Mouse (Mus musculus) hematopoietic stem cell, adult 5-6 weeks (primary cell): ENCODE measurements around the gene 6030408B16Rik. TPM values are rescaled to one million over a fixed set of nuclear protein-coding genes. Genes with fewer than 3 reads are reported as not detected.
A peak's percentile ranks its signal among the peaks of the same experiment; 100 is the strongest.

Experiments
- ATAC-seq, 2 experiments: fragments of 125-278 bp in 1 of 2; replicated peaks in 1 of 2; 2 replicates each; pipeline ENCODE4 v1.8.0; 2016 to 2017; ENCODE audit warnings: inconsistent platforms in 2 of 2, mild to moderate bottlenecking in 2 of 2, moderate number of reproducible peaks in 2 of 2, low read depth in 1 of 2, moderate TSS enrichment in 1 of 2; ENCODE audit not compliant: low FRiP score in 2 of 2, poor library complexity in 2 of 2, severe bottlenecking in 2 of 2, insufficient read depth in 1 of 2, low TSS enrichment in 1 of 2
- total RNA-seq: library from RNA; stranded (forward); fragments of 172-1452, 232-1000 nt; gene quantifications from 2 replicates; pipeline ENCODE4 v1.2.3, GENCODE M21; 2017

Gene 6030408B16Rik
- 0.63 TPM in 1 of 2 replicates, not detected in the other for total RNA-seq

DNA sequence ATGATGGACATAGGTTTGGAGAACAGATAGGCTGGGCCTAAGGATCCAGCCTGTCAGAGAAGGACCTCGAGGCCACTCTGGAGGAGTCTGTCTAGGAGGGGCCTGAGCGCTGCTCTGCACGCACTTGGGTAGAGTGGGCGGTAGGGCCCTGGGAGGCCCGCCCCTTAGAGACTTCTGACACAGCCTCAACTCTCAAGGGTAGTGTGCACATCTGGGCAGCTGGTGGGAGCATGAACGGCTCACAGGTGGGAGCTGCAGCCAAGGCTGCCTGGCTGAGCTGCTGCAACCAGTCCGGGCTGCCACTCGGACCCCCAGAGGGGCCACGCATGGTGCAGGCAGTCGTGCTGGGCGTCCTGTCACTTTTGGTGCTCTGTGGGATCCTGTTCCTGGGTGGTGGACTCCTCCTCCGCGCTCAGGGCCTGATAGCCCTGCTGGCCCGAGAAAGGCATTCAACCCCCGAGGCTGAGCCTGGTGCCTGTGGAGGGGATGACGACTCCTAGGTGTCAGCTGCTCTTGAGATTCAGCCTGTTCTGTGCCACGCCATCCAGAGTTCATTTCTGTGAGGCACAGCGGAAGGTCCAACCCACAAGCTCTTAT lies at the start of gene 6030408B16Rik:
Gene 6030408B16Rik, plus strand, starts transcription at position 188 of the 597 bp plus-strand sequence.
- ATAC-seq = no peak

DNA sequence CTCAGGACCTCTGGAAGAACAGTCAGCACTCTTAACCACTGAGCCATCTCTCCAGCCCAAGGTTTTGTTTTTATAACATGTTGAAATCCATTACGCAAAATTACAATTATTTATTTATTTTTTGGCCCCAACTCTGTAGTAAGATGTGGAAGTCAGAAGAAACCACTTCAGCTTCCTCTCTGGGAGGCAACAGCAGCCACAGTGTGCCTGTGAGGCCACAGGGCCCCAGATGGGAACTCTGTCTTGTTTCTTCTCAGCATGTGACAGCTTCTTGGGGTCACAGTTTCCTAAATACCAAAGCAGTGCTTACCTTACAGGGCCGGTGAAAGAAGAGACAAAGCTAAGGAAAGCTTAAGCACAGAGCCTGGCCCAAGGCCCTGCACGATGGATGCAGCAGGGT lies 49.0 kb upstream of the 6030408B16Rik start:
- ATAC-seq = peak; percentile 56 to 61

DNA sequence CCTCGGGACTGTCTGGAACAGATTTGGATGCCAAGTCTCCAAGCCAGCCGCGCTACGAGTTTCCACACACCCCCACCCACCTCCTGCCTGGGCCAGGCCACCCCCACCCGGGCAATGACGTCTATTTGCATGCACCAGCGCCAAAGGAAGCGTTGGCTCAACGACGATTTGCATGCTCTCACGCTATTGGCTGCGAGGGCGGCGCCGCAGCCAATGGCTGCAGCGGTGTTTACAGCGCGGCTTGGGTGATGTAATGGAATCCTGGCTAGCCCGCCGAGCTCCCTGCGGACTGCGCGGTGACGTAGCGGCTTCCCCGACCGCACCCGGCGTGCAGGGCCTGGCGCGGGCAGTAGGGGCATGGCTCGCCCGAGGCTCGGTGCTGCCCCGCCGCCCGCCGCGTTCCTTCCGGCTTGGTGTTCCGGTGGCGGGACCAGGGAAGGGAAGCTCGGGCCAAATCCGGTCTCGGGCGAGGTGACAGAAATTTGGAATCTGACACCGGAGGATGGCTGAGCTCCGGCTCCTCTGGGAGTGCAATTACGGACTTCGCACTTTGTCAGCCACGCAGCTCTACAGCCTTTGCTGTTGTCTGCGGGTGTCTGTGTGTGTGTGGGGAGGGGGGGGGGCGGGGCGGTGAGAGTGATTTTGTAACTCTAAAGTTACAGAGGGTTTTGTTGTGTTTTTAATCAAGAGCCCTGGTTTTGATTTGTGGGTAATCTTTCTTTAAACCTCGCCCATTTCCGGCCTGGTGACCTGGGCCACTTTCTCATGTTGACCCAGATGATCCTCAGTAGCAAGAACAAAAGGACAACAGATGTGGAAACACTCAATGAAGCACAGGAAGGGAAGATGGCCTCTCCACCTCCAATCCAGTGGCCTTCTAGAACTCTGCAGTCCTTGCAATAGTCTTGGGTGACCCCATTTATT lies 46.5 kb upstream of the 6030408B16Rik start:
- ATAC-seq = peak; percentile 85 to 90

DNA sequence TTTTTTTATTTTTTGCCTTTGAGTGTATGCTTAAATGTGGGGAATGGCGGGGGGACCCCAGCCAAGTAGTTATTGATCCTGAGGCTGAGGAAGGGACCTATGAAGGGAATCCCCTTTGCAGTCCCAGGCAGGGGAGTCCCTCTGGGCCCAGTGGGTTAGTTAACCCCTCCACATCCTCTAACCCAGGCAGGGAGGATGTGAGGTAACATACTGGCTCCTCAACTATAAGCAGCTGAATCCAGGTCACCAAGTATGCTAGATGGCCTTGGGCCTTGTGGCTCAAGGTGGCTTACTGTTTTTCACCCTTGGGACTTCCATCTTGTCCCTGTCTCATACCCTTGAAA lies 45.9 kb upstream of the 6030408B16Rik start:
- ATAC-seq = no peak

DNA sequence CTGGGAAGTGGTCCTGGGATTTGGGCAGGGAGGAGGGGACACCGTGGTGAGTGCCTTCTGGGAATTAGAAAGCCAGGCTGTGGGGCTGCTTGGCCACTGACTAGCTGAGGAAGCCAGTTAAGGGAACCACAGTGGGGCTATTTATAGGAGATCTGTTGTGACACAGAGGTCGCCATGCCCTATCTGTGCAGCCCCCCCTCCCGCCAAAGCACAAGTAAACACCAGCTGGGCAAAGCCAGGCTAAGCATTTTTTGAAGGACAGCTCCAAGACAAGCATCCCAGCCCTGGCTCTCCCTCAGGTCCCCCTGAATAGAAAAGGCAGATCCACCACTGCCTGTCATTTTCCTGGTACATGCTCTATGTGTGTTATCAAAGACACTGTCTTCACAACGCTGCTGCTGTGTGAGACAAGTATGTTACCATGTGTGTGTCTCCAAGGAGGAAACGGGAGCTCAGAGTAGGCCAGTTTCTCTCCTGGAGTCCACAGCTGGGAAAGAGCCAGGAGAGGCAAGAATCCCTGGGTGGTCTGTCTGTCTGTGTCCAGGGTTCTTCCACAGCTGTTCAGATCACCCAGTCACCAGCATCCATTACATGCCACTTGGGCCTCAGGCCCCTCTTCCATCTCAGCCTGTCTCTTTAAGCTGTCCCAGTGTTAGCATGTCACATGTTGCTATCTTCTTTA lies 44.8 kb upstream of the 6030408B16Rik start:
- no peak for ATAC-seq

DNA sequence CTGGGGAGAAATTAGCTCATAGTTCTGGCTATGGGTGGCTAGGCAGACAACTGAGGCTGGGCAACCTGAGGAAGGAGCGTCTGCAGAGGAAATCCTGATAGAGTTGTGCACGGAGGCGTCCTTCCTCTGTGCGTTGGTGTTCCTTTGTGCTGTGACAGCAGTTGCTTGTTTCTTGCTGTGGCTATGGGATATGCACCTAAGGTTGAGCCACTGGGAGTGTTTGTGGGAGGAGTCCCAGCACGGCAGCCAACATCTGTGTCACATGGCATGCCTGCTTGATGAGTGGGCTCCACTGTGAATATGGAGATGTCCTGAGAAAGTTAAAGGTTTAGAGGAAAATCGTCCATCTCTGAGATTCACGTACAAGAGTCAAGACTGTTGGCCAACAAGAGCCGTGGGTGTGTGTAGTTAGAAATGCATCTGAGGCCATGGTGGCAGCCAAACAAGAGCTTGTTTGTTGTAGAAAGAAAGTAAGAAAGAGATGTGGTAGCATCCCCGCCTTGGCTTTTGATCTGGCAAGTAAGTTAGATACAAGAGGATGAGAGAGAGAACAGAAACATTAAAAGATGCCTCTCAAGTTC lies 42.7 kb upstream of the 6030408B16Rik start:
- ATAC-seq = no peak

DNA sequence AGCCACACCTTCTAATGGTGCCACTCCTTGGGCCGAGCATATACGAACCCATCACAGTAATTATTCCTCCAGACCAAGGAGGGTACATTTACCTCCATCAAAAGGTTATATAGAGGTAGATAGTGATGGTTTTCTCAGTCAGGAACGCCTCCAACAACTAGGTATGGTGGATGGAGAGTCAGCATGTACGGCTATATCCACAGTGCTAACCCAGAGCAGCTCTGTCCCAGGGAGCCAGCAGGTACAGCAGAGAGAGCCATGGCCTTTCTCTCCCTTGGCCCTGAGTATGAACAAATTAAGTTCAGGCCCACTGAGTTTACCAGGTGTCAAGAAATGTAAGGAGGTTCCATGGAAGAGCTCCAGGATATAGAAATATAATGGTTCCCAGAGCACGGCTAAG lies 41.1 kb upstream of the 6030408B16Rik start:
- no peak for ATAC-seq

DNA sequence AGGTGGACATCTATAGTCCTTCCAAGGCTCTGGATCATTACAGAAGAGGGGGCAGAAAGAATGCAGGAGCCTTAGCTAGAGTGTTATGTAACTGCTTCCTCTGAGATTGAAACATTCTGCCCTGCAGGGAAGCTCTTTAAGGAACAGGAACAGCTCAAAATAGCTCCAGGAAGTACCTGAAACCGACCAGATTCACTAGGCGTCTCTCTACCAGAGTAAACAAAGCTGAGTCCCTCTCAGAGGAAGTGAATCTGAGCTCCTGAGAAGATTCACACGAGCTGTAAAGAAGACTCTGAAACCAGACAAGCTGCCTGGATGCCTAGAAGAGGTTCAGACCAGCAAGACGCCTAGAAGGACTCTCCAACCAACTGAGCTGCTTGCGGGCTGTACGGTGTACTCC lies 40.4 kb upstream of the 6030408B16Rik start:
- no peak for ATAC-seq

DNA sequence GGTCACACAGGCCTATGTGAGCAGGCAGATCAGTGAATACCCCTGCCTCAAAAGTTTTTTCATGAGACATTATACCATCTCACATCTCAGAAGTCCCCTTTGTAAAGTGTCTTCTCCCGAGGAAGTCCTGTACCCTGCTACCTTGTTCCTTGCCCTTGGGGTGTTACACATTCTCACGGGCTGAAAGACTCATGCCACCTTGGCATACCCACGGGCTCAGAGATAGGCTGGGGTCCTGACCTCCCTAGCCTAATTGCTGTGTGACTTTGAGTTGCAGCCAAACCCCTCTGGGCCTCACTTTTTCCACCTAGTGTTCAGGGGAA lies 39.5 kb upstream of the 6030408B16Rik start:
- no peak for ATAC-seq

DNA sequence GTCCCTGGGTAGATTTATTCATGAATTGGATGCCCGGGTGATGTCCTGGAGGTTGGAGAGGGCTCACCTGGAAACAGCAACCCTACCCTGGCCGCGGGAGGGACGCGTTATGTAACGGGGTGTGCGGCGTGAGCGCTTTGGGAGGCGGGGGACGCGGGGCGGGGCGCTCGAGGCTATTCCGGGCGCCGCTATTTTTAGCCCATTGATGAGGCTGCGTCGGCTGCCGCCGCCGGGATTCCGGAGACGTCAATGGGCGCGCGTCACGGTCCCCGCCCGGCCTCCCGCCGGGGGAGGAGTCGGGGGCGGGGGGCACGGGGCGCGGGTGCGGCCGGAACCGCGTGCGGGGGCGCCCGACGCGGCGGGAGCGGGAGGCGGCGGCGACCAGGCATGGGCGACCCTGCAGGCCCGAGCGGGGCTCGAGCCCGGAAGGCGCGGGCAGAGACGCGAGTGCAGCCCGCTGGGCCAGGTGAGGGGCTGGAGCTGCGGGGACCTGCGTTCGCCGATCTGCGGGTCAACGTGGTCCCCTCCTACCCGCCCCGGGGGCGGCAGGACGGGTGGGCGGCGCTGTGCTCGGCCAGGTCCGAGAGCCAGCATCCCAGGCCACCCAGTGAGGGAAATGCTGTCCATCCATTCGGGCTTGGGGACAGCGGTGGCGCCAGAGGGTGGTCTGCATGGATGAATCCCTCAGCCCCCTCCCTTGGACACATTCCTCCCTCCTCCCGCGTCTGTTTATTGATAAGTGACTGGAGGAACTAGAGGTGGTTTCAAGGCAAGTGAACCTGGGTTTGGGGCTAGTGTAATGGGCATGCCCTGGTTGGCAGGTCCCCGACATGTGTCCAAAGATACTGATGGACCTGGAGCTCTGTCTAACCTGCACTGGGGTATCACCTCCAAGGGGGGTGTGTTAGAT lies 38.9 kb upstream of the 6030408B16Rik start, which contains the start of gene Nr4a1:
Gene Nr4a1, plus strand, starts transcription at position 384 of the 910 bp plus-strand sequence.
- peak; percentile 24 to 43; a peak in 2 of 4 replicates for ATAC-seq

DNA sequence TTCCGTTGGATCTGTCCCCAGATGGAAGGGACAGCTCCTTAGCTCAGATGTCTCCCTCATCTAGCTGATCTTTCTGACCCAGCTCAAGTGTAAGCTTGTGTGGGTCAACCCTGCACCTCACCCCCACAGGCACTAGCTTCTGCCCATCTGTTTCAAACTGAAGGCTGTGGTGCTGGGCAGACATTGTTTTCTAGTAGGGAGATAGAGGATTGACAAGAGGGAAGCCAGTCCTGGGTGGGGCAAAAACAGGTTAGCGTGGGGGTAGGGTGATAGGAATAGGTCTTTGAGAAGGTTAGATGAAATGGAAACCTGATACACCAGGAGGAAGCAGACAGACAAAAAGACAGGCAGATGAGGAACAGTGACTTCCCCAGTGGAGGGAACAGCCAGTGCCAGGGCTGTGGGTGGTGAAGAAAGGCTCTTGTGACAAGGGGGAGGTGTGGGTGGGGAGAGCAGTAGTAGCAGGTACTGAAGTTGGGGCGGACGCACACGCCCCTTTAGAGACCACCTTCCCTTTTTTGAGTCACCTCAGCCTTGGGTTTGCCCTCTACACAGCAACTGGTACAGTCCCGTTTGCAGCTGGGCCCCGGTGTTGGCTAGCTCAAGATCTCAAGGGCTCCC lies 37.1 kb upstream of the 6030408B16Rik start:
- ATAC-seq = peak; percentile 8 to 33; a peak in 1 of 4 replicates

DNA sequence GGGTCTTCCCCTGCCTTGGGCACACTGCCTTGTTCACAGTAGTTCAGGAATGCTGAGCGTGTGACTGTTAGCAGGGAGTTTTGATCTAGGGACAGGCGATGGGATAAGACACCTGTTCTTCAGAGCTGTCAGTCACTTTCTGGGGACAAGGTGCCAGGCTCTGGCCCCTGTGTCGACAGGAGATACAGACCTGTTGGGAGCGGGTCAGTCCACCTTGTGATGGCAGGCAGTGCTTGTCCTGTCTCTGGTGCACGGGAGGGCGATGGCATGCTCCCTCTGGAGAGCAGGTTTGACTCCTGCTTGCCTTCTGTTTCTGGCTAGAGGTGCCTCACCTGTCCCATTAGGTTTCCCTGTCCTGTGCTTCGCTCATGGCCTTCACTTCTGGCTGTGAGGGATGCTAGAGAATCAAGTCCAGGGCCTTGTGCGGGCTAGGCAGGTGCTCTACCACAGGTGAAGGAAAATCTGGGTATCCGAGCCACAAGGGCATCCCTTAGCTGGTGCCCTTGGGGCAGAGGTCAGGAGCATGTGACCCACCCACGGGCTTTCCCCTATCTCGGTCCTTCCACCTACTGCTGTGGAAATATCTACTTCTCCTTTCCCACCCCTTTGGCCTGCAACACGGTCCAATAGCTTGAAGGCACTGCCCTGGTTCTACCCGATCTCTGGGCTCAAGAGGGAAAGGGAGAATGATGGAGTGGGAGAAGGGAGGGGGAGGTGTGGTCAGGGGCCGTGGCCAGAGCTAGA lies 36.4 kb upstream of the 6030408B16Rik start:
- peak in 1 of 2 experiments; percentile 12; a peak in 1 of 4 replicates for ATAC-seq

DNA sequence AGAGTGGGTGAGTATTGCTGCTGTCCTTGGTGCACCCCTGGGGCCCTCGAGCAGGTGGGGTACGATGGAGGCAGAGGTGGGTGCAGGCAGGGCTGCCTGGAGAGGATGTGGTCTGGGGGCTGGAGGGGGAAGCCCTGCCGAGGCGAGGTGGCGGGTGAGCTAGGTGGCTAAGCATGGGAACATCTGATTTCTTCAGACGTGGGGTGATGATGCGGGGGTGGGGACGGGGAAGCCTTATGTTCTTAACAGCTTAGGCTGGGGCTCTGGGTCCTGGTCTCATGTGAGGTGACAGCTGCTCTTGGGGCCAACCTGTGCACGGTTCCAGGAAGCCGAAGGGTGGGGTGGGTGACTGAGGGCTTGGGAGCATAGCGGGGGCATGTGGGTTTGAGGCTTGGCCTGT lies 34.6 kb upstream of the 6030408B16Rik start:
- ATAC-seq = peak; percentile 14 to 26; a peak in 3 of 4 replicates

DNA sequence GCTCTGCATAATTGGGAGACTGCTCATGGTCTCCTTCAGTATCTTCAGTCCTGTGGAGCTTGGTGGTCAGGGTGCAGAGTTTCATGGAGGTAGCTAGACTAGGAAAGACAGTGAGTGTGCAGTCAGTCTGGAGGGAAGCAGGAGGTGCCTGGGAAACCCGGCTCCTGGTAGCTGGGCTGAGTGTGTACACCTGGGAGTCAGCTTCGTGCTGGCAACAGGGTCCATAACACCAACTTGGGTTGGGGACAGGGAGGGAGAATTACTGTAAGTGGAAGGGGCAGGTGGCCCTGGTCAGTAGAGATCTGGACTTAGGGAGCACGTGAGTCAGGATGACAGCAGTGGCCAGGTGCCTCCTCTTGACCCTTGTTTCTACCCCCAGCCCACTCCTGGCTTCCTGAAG lies 33.1 kb upstream of the 6030408B16Rik start:
- ATAC-seq = no peak

DNA sequence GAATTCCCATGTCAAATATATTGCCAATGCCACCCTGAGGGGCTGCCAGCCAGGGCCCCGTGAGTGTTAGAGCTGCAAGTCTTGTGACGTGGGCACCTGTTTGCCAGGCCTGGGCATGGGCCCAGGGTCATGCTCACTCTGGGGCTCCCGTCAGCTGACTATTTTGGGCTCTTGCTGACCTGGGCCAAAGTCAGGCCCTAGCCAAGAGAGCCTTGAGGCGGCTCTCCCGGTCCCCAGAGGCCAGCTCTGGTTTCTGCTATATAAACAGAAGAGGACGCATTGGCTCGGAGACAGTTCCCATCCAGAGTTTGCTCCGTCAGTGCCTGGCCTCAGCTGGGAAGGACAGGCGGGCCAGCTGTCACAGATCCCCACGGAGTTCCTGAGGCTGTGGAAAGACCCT lies 32.6 kb upstream of the 6030408B16Rik start:
- ATAC-seq = no peak
